Mouse (Mus musculus) bone marrow macrophage, adult 2 months (primary cell): ENCODE results near the gene Abhd5.

Experiments
- CTCF ChIP-seq: IDR thresholded peaks from 2 replicates; pipeline ENCODE4 v1.5.1; 2012; ENCODE audit warnings: low read depth, mild to moderate bottlenecking, low read length, moderate library complexity
- POLR2A ChIP-seq: IDR thresholded peaks from 2 replicates; pipeline ENCODE4 v1.6.1; 2012; ENCODE audit warnings: mild to moderate bottlenecking, low read depth, low read length, borderline replicate concordance

- TF ChIP-seq CTCF, result no peak
- no peak for TF ChIP-seq POLR2A
Observed at GRCm38 (mm10) chr9:122314386-122314785, 37.0 kb upstream of the Abhd5 start.
